Mouse (Mus musculus) G1E (cell line): ENCODE data around the gene Inhba.

Experiments
- CTCF ChIP-seq: IDR thresholded peaks from 2 replicates; pipeline ENCODE4 v1.5.1; 2012; ENCODE audit warnings: low read depth, low read length, inconsistent platforms, mixed read lengths
- GATA2 ChIP-seq: IDR thresholded peaks from 2 replicates; pipeline ENCODE4 v1.6.1; 2012; ENCODE audit warnings: low read depth, low read length, inconsistent platforms, borderline replicate concordance
- POLR2AphosphoS5 ChIP-seq: IDR thresholded peaks from 2 replicates; pipeline ENCODE4 v1.6.1; 2012; ENCODE audit warnings: low read depth, low read length, inconsistent platforms; ENCODE audit not compliant: insufficient replicate concordance

- no peak for TF ChIP-seq CTCF
- no peak for TF ChIP-seq GATA2
- TF ChIP-seq POLR2AphosphoS5, result no peak
Observed at GRCm38 (mm10) chr13:16016506-16016905, 4.9 kb downstream of the Inhba start.
